Mouse (Mus musculus) cerebellum, adult 2 months (tissue): ENCODE data around the gene S100a6. TPM values are rescaled to one million over a fixed set of nuclear protein-coding genes. Genes with fewer than 3 reads are reported as not detected.

Experiments
- DNase-seq, 2 experiments: peaks; one replicate each; pipeline ENCODE4 v3.0.0; 2021
- H3K27ac ChIP-seq: fragments of 200-500 bp; 2 replicates; pipeline ENCODE4 v1.5.1; 2012; ENCODE audit warnings: low read length, control low read depth, inconsistent platforms; ENCODE audit not compliant: insufficient read depth
- H3K27me3 ChIP-seq: fragments of 200-500 bp; 2 replicates; pipeline ENCODE4 v1.6.1; 2012; ENCODE audit warnings: inconsistent platforms, mild to moderate bottlenecking, low read length, moderate library complexity; ENCODE audit not compliant: control insufficient read depth, insufficient read depth
- H3K4me1 ChIP-seq: fragments of 200-500 bp; 2 replicates; pipeline ENCODE4 v1.6.1; 2011; ENCODE audit warnings: low read length; ENCODE audit not compliant: control insufficient read depth, insufficient read depth
- H3K4me3 ChIP-seq: fragments of 200-500 bp; replicated peaks from 2 replicates; pipeline ENCODE3; 2011; ENCODE audit warnings: mild to moderate bottlenecking, low read depth, low read length, control low read depth; ENCODE audit not compliant: insufficient read depth
- CTCF ChIP-seq: fragments of 200-500 bp; IDR thresholded peaks from 2 replicates; pipeline ENCODE4 v1.5.1; 2011; ENCODE audit warnings: low read depth, mild to moderate bottlenecking, control low read depth, low read length, moderate library complexity, borderline replicate concordance; ENCODE audit not compliant: insufficient read depth
- POLR2A ChIP-seq: fragments of 200-500 bp; IDR thresholded peaks from 2 replicates; pipeline ENCODE4 v1.6.1; 2011; ENCODE audit warnings: low read length, control low read depth, borderline replicate concordance; ENCODE audit not compliant: insufficient read depth
- WGBS: fragments of 180-500 bp; shearing (Covaris S2); methylation state at CpG from one replicate; pipeline ENCODE4 v1.1.7; 2018; 5-methylcytosine and 5-hydroxymethylcytosine counted together
- polyA plus RNA-seq: library from polyadenylated mRNA; depleted of rRNA; stranded (reverse); fragments of >200 nt; gene quantifications from 2 replicates; pipeline ENCODE4 v1.2.3, GENCODE M21; 2012; rRNA removed

The S100a6 gene
- polyA plus RNA-seq, 1 experiment = 36.0 TPM

DNA sequence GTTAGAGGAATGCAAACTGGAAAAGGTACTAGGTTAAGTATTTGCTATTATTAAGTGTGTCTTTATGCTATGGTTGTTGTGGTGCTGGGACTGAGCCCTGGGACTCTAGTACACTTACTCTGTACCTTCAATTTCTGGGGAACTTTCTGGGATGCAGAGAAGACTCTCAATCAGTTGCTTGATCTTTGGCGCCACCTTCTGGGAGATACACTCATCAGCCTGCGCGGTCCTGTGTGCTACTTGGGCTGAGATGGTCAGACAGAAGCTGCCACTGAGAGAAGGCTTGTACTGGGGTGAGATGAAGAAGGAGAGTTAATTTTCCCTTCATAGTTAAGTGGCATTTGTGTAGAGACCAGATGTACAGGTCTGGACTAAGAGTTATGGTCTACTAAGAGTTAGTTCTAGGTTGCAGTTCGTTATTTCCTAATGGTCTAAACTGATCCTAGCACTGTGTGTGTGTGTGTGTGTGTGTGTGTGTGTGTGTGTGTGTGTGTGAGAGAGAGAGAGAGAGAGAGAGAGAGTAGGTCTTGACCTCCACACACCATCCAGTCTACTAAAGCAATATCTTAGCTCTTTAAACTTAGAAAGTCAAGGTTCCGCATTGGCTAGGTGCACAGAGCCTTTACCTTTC, 40.3 kb downstream of the S100a6 start:
- Histone ChIP-seq H3K4me3 (no peak overlapping the region), H3K27ac (no peak overlapping the region), H3K27me3 (no peaks in the 10 kb centered on the region), H3K4me1 (no peaks in the 10 kb centered on the region)
- 36% methylated on average over 5 of the region's 5 CpGs for WGBS
- DNase-seq = peak; percentile 53 to 64
- TF ChIP-seq POLR2A (no peak), CTCF (peak; percentile 81)

DNA sequence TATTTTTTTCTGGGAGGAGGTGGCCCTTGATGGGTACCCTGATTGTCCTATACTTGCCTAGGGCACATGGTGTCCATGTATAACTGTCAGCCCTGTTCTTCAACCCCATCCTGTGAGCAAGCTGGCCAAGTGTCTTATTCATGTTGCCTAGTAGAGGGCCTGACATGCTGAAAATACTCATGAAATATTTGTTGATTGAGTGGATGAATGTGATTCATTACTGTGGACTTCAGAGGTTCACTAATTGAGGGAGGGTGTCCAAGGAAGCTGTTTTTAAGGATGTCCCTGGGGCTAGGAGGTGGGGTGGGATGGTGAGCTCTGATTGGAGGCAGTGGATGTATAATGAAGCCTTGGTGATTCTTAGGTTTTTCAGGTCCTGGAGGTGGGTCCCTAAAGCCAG, 41.0 kb downstream of the S100a6 start, which contains the start of gene S100a7a:
S100a7a (plus strand) TSS at position 301 of the 400 bp plus-strand sequence.
- Histone ChIP-seq H3K27me3 (no peaks in the 10 kb centered on the region), H3K4me1 (no peaks in the 10 kb centered on the region), H3K27ac (no peak within 1 kb of the TSS), H3K4me3 (no peak within 1 kb of the TSS)
- no peak for DNase-seq
- TF ChIP-seq POLR2A (no peak), CTCF (no peak)

- Histone ChIP-seq H3K27me3 (no peaks in the 10 kb centered on the region), H3K4me1 (no peaks in the 10 kb centered on the region), H3K4me3 (no peak overlapping the region), H3K27ac (no peak overlapping the region)
- 67% methylated on average over 4 of the region's 4 CpGs for WGBS
- no peak for TF ChIP-seq POLR2A
- no peak for TF ChIP-seq CTCF
- DNase-seq = no peak
Observed at GRCm38 (mm10) chr3:90657405-90657804, 44.7 kb downstream of the S100a6 start.

GRCm38 (mm10) chr3:90659364-90660044, 46.8 kb downstream of the S100a6 start:
- H3K27me3 ChIP-seq = no peaks in the 10 kb centered on the region
- H3K4me1 ChIP-seq = no peaks in the 10 kb centered on the region
- DNase-seq = no peak
- H3K27ac ChIP-seq = no peak overlapping the region
- no peak overlapping the region for H3K4me3 ChIP-seq
- TF ChIP-seq CTCF (no peak), POLR2A (no peak)

DNA sequence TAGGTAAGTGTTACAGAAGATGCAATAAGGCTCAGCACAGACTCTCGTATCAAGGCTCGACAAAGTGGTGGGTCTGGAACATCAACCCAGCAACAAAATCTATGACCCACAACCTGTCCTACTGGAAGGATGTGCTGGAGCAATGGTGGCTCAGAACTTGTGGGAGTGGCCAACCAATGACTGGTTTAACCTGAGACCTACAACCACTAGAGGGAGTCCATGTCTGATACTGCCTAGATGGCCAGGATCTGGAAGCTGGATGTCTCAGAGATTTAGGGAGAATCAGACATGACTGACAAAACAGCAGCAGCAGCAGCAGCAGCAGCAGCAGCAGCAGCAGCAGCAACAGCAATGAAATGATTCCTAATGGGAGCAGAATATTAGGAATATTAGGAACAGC, 51.5 kb downstream of the S100a6 start:
- Histone ChIP-seq H3K27me3 (no peaks in the 10 kb centered on the region), H3K27ac (no peak overlapping the region), H3K4me1 (no peaks in the 10 kb centered on the region), H3K4me3 (no peak overlapping the region)
- no peak for DNase-seq
- 87% methylated on average over 2 of the region's 2 CpGs for WGBS
- TF ChIP-seq POLR2A (no peak), CTCF (peak; percentile 13; the same call in 1 of the 2 replicates)

- H3K4me1 ChIP-seq = no peaks in the 10 kb centered on the region
- TF ChIP-seq POLR2A (no peak), CTCF (no peak)
- DNase-seq = no peak
- no peaks in the 10 kb centered on the region for H3K27me3 ChIP-seq
- WGBS = 48% methylated on average over 8 of the region's 8 CpGs
- H3K27ac ChIP-seq = no peak within 1 kb of the TSS
- H3K4me3 ChIP-seq = no peak within 1 kb of the TSS
Observed at GRCm38 (mm10) chr3:90668846-90669245, 56.2 kb downstream of the S100a6 start, which contains the start of gene S100a8. TSS of gene S100a8 (plus strand) at chr3:90668978.

Other genes with a start within 250 kb of the S100a6 start
- gene Slc27a3, start 222.9 kb upstream of the S100a6 start, polyA plus RNA-seq = 6.1 and 7.1 TPM in 2 replicates
- gene Ints3, start 179.3 kb upstream of the S100a6 start, polyA plus RNA-seq = 48.5 and 51.4 TPM in 2 replicates
- 16.1 TPM in 2 replicates for gene Npr1, start 147.0 kb upstream of the S100a6 start, polyA plus RNA-seq
- 98.7 and 107 TPM in 2 replicates for gene Ilf2, start 136.8 kb upstream of the S100a6 start, polyA plus RNA-seq
- gene Snapin, start 121.8 kb upstream of the S100a6 start, polyA plus RNA-seq = 77.6 and 82.4 TPM in 2 replicates
- 148 and 151 TPM in 2 replicates for gene Chtop, start 103.4 kb upstream of the S100a6 start, polyA plus RNA-seq
- 205 and 240 TPM in 2 replicates for gene S100a1, start 98.5 kb upstream of the S100a6 start, polyA plus RNA-seq
- gene S100a13, start 98.4 kb upstream of the S100a6 start, polyA plus RNA-seq = 57.9 and 66.1 TPM in 2 replicates
- not detected in 2 replicates for gene S100a14, start 86.0 kb upstream of the S100a6 start, polyA plus RNA-seq
- 137 and 149 TPM in 2 replicates for gene S100a16, start 75.6 kb upstream of the S100a6 start, polyA plus RNA-seq
- 0.86 and 1.3 TPM in 2 replicates for gene S100a3, start 52.3 kb upstream of the S100a6 start, polyA plus RNA-seq
- gene S100a2, start 22.6 kb upstream of the S100a6 start, polyA plus RNA-seq = not detected in 2 replicates
- not detected in 2 replicates for gene Gm42674, start 11.0 kb upstream of the S100a6 start, polyA plus RNA-seq
- 2.7 and 4.1 TPM in 2 replicates for gene S100a4, start 9.1 kb upstream of the S100a6 start, polyA plus RNA-seq
- gene S100a5, start 4.4 kb upstream of the S100a6 start, polyA plus RNA-seq = not detected in 2 replicates
- gene S100a7a, start 41.1 kb downstream of the S100a6 start, polyA plus RNA-seq = 0.31 and 0.38 TPM in 2 replicates
- 4.4 and 8.4 TPM in 2 replicates for gene S100a8, start 56.1 kb downstream of the S100a6 start, polyA plus RNA-seq
- 5.3 and 18.0 TPM in 2 replicates for gene S100a9, start 82.8 kb downstream of the S100a6 start, polyA plus RNA-seq
- not detected in 2 replicates for gene Pglyrp4, start 114.0 kb downstream of the S100a6 start, polyA plus RNA-seq
- not detected in 2 replicates for gene Gm5849, start 165.0 kb downstream of the S100a6 start, polyA plus RNA-seq